Mouse (Mus musculus): ENCODE data around the gene Mon1b.

Mon1b gene

DNA sequence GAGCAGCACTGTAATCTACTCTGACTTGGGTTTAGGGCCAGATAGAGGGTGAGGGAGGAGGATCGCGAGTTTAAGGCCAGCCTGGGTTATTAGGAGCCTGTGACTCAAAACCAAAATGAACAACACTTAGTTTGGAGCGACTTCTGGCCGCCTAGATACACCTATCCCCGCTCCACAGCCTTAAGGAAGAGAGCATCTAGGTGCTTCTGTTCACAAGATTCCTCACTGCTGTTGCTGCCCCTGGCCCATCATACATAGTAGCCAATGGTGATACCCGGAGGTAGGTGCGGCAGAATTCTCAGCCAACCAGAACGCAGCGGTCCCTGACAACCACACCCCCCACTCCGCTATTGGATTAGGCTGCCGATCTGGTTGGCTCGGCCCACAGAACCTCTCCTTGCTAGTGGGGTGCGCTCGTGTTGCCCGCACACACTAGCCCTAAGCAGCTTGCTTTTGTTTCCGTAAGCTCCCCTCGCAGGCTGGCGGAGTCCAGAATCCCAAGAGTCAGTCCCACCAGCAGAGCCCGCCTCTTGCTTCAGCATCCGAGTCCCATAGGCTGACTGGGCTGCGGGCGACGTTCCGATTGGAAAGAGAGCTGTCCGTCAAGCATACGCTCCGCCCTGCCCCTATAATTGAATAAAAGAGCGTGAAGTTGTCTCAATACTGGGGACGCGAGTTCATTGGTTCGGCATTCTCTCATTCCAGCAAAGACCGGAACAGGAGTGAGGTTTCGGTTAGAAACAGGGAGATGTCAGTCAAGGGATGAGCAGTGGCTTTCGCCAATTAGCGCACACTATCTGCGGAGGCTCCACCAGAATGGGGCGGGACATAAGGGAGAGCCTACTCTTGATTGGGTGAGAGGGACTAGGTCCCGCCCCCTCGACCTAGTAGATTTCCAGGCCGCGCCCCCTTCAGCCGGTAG, at the start of gene Mon1b:
Gene Mon1b, plus strand, starts transcription at position 918 of the 922 bp plus-strand sequence.
- peak; percentile 96 for DNase-seq (ENCODE audit: low spot score)

DNA sequence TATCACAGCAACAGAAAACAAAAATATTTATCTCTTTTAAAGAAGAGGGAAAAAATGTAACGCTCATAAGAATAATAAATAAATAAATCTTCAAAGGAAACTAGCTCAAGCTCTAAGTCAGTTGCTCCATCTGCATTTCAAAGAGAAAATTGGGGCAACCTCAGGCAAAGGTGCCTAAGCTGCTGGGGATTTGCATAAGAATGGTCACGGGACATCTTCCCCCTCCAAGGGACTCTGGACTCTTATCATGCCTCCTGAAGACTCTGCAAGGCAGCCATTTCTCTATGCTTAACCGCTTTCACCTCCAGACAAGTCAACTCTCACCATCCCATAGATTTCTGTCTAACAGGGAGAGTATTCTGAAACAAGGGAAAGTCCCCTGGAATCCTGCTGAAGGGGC, 37.0 kb upstream of the Mon1b start:
- DNase-seq (ENCODE audit: low spot score): no peak

DNA sequence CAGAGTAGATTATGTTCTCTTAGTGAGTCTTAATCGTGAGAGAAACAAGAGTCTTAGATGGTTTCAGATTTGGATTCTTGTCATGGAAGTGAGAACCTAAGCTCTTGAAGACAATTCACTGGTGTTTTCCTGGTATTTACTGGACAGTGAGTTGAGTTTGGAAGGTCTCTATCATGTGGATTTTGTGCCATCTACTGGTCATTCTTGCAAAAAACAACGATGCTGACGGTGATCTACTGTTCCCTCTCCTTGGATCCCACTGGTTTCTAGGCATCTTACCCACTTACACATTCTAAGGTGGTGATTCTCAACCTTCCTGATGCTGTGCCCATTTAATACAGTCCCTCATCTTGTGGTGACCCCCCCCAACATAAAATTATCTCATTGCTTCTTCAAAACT, 2.8 kb upstream of the Mon1b start:
- no peak for DNase-seq (ENCODE audit: low spot score)

DNA sequence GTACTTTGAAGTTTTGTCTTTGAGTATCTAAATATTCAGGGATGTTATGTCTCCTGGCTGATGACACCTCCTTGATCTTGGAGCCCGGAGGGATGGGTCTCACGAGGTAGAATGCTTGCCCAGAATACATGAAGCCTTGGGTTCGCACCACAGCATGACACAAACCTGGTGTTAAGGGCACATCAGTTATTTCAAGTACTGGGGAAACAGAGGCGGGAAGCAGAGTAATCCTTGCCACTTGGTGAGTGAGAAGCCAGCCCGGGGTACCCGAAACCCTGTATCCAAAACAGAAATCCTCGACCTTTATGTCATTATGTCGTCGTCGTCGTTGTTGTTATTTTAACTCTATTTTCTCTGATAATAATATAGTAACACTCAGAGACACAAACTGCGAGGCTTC, 1.2 kb upstream of the Mon1b start:
- DNase-seq (ENCODE audit: low spot score): no peak

DNA sequence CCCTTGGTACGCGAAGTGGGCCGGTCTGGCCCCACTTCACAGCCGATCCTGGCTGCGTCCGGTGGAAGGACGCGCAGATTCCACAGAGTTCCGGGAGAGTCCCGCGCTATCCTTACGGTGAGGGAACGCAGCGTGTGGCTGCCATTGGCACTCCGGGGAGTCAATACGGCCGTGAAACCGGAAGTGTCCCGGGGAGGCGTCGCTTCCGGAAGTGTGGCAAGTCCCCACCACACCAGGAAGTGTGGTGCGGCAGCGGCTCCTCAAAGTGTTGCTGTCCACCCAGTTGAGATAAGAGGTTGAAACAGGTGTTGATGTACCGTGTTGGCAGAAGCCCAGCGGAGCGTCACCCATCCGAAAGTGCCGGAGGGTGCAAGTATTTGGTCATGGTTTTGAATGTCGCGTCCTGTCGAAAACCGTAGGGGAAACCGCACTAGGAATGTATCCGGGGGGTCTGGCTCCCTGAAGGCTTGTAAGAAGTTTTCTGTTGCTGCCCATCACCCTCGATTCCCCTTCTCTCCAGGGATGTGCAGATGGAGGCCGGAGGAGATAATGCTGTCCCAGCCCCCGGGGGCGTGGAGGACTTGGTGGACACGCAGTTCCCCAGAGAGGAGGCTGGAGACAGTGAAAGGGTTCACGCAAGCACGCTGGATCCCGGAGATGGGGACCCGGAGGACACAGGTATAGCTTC, 349 bp downstream of the Mon1b start:
- DNase-seq (ENCODE audit: low spot score): no peak

DNA sequence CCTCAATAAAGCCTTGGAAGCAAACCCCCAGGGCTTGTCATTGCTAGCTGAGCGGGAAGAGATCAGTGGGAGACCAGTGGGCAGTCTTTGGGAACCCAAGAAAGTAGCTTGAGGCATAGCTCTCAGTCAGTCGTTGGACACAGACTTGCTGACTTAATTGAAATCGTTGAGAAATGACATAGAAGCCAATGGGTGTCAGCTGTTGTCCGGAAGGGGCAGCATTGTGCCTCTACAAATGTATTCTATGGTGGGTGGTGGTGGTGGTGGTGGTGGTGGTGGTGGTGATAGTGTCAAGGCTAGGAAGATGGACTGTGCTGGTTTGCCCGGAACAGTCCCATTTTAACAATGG, 867 bp downstream of the Mon1b start:
- DNase-seq (ENCODE audit: low spot score): no peak

DNA sequence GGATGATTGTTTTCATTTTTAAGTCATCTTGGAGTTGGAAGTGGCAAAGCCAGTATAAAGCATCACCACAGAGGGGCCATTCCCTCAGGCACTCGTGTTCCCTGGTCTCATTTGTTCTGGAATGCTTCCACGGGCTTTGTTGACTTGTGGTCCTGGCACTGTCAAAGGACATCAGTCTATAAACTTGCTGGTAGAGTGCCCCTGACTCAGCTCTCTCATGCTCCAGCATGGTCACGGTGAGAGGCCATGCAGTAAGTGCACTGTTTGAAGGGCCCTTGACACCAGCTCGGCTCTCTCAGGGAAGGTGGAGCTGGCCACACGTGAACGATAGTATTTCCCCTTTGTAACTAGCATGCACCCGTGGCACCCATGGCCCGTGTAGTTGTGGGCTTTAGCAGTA, 5.0 kb downstream of the Mon1b start:
- no peak for DNase-seq (ENCODE audit: low spot score)

DNA sequence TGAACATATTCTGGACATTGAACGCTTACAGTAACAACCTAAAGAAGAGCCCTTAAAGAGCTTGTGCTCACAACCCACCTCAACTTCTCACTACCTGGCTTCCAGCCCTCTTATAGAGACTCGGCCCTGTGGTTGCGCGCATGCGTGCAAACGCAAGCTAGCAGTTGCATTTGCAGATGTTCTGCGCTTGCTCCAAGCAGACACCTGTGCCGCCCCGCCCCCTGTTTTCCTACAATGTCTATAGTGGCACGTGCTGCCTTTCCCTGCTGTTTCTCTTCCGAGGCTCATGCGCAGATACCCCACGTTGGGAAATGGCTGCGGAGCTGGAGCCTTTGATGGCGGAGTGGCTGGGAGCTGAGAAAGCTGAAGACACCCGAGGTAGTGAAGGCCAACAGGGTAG, 7.5 kb downstream of the Mon1b start, which contains the start of gene Syce1l:
Gene Syce1l, plus strand, starts transcription at position 288 of the 400 bp plus-strand sequence.
- DNase-seq (ENCODE audit: low spot score): no peak

DNA sequence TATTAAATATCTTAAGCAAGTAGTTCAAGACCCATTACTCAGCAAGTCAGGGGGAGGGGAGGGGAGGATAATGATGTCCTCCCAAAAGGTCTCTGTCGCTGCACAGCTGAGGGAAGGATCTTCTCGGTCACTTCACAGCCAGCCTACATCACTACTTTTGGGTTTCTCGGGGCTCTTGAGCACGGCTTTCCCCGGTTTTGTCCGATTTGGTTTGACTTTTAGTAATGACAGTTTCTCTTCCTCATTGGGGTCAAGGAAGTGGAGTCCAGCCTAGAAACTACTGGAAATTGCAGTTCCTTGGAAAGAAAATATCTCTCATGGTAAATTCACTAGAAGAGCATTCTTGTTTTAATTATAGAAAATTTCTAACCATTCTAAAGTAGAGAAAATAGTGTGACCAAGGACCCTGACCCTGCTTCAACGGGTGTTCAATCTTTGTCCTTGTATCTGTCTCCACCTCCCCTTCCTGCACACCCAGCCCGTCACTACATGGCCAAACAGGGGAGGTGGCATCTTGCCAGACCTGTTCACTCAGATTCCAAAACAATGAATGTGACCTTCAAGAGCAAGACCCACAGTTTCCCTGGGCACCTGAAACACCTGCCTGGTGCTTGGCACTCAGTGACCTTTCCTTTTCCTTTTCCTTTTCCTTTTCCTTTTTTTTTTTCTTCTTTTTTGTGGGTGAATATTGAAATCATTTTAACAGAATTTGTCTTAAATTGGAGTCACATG, 8.3 kb downstream of the Mon1b start:
- no peak for DNase-seq (ENCODE audit: low spot score)

DNA sequence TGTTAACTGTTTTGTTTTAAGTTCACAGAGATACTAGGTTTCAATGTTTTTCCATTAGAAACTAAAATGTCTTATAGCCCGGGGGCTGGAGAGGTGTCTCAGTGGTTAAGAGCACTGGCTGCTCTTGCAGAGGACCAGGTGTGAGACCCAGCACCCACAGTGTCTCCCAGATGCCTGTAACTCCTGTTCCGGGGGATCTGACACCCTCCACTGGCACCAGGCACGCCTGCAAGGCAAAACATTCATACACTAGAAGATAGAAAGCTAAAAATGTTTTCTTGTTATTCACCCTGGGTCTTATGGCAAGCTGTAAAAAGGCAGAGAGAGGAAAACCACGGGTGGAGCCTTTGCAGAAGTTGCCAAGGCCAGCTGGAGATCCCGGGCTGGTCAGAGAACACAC, 9.8 kb downstream of the Mon1b start:
- no peak for DNase-seq (ENCODE audit: low spot score)

DNA sequence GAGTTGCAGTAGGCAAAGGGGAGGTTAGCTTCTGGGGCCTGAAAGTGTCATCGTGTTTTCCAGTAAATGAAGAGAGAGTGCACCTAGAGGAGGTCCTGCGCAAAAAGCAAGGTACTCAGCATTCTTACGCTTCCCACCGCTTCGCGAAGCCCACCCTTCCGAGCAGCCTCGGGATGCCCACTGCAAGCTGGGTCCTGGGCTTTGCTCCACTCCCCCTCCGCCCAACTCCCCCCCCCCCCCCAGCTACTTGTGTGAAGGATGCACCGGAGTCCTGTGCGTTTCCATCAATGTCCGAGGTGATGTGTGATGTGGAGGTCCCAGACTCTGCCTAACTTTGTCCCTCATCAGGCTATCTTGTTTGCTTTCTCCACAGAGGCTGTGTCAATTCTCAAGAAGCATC, 17.1 kb downstream of the Mon1b start:
- no peak for DNase-seq (ENCODE audit: low spot score)

DNA sequence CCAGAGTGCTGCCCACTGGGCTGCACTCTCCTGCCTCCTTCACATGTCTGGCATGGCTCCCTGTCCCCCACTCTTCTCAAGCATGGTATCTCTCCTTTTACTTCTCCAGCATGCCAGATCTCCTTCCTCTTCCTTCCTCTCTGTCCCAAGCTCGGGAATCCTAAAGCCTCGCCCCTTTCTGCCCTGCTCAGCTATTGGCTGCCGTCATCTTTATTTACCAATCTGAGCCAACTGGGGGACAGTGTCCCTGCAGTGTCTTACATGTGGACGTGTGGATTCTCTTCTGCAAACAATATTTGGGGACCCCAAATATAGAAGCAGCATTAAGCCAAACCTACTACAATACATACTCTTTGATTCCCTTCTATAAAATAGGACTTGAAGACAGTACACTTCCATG, 17.8 kb downstream of the Mon1b start:
- DNase-seq (ENCODE audit: low spot score): no peak

DNA sequence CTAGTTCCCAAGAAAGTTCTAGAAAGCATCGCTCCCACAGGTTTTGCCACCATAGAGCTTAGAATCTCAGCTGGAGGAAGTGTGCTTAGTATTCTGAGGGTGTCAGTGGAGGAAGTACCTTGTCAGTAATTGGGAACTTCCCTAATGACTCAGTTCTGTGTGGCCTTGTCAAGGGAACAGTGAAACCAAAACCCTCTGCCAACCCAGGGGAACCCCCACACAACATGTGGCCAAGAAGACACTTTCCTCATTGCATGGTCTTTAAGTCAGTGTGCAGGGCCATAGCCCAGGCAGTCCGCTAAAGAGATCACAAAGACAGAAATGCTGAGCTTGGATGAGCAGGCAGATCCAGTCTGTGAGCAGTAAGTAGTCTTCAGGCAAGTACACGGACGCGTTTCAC, 20.8 kb downstream of the Mon1b start:
- DNase-seq (ENCODE audit: low spot score): no peak

DNA sequence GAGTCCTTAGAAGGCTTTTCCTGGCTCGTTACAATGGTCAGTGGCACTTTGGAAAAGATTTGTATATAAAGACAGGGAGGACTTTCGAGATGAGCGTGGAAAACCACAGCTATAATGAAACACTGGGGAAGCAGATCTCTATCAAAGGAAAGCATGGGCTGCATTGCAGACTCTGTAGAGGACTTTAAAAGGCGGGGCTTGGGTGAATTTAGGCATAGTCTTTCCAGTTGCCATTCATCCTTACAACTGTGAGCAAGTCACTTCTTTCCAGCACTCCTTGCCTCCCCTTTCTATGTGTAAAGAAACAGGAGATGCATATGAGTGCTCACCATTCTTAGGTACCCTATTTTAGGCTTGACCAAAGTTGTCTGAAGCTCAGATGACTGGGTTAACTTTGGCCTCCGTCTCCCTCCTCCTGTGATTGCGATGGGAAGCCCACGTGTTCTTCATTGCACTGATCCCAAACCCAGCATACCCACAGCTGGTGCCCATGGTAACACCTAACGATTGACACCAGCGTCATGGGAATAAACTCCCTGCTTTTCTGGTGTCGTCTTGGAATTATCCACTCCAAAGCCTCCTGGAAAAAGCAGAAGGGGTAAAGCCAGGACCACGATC, 21.4 kb downstream of the Mon1b start:
- no peak for DNase-seq (ENCODE audit: low spot score)

DNA sequence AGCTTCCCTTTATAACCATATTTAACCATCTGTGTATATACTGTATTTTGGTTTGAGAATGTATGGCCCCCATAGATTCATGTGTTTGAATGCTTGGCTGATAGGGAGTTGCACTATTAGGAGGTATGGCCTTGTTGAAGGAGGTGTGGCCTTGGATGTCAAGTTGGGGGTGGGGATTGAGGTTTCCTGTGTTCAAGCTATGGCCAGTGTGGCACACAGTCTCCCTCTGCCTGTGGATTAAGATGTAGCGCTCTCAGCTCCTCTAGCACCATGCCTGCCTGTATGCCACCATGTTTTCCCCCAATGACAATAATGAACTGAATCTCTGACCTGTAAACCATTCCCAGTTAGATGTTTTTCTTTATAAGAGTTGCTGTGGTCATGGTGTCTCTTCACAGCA, 24.7 kb downstream of the Mon1b start:
- no peak for DNase-seq (ENCODE audit: low spot score)

DNA sequence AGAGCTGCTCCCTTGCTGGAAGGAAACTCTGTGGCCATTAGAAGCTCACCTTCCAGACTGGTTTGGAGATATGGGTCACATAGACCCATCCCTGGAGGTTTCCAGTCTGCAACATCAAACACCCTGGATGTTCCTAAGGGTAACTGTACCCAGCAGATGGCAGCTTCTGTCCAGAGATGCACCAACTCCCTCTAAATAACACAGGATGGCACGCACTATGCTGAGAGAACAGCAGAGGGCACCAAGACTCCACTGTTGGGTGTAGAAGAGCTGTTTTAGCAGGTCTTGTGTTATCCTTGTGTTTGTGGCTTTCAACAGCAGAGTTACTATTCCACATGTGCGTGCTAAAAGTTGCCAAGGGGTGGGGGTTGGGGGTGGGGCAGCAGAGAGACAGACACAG, 29.2 kb downstream of the Mon1b start:
- peak; percentile 77 for DNase-seq (ENCODE audit: low spot score)

DNA sequence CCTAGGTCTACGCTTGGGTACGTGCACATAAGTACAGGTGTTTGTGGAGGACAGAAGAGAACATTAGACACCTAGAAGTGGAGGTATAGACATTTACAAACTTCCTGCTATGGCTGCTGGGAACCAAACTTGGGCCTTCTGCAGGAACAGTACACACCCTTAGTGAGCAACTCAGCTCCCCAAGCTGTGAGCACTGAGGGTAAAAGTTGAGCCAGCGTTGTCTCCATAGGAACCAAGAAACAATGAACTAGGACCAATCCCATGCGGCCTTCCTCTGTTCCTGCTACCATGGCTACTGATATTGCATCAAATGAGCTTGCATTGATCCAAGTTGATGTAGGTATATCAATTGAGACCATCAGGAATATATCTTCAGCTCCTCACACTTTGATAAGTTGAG, 29.6 kb downstream of the Mon1b start:
- DNase-seq (ENCODE audit: low spot score): no peak

DNA sequence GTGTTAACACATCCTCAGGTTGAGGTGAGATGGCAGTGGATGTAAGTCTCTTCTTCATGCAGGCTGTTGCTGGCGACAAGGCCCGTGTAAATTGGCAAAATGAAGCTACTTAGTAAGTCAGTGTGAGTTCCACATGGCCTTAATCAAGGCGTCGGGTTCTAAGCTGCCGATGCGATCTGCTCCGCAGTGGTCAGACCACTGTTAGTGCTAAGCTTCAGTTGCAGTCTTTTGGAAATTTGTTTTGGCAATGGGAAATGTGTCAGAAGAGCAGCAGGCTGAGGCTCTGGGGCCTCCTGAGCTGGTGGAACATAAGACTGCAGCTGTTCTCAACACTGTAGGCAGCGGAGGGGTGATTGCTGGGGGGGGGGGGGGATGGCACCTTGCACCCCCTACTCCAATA, 30.6 kb downstream of the Mon1b start:
- no peak for DNase-seq (ENCODE audit: low spot score)

DNA sequence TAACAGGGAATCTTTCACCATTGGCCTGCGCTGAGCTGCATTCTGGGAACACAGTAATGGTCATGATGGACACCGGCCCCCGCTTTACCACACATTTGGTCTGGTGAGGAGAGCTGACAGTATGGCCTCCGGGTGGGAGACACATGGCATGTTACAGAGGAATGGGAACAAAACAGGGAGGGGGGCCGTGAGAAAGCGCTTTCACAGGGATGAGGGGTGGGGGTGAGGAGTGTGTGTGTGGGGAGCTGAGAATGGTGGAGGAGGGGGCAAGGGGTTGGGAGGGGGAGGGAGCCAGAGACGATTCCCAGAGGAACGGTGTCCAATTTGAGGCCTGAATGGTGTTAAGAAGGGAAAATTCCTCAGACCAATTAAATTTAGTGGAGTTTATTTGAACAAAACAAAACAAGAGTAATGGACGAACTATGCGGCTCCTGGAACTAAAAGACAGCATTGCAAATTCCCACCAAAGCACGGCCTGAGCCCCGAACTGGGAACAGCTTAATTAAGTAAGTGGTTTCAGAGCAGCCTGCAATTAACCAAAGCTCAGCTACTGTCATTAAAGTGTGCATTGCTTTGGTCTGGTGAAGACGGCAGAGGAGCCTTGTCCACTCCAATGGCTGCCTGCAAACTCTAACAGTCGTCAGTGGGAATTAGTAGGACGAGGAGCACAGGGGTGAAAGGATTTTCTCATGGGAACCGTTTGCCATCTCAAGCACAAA, 31.5 kb downstream of the Mon1b start:
- no peak for DNase-seq (ENCODE audit: low spot score)

DNA sequence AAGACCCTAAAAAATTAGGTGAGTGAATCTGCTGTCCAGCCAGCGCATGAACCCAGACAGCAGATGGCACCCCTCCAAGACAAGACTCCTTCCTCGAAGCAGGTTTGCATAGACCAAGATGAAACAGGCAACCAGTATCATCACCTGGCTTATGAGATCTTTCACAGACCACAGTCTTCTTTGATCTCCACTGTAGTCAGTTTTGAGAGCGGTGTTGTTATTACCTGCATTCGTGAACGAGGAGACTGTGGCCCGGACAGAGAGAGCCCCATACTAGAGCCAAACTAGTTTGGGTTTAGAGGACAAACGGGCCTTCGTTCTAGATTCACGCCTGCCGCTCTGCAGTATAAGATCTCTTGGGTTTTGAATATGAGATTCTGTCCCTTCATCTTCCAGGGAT, 34.5 kb downstream of the Mon1b start:
- no peak for DNase-seq (ENCODE audit: low spot score)

DNA sequence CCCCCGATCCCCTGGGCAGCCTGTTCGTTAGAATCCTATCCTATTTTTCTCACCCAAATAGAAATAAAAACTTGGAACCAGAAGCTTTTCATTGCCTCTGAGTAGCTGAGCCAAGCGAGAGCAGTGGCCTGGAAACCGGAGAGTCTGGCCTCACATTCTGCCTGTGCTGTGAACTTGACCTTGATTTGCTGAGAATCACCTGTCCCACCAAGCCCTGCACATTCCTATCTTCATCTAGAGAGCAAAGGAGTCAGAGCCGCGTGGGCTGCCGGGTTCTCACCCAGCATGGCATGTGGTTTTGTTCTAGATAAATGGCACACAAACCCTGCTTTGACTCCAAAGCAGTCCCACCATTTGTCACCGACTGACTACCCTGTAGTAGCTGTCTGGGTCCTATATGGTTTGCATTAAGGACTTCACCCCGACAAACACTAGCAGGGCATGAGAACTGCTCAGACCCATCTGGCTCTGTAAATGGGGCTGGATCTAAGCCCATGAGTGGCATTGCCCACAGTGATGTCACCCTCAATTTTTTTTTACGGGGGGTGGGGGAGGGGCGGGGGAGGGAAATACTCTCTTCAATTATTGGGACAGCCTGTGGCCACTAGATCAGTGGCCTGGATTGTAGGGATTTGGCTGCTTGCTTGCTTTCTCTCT, 37.3 kb downstream of the Mon1b start:
- DNase-seq (ENCODE audit: low spot score): no peak
